Mouse (Mus musculus) layer of hippocampus, postnatal 10 days (tissue): ENCODE data around the gene Olfr672. TPM values are rescaled to one million over a fixed set of nuclear protein-coding genes. Genes with fewer than 3 reads are reported as not detected.
"Not testable (repeated sequence)": the region's sequence is repeated elsewhere in the genome, so short reads cannot be mapped to it uniquely, and the experiment has no call there.

ENCODE experiments used
- DNase-seq, 2 experiments: peaks; one replicate each; pipeline ENCODE4 v3.0.0; 2021; ENCODE audit warnings: low spot score in 2 of 2
- long read RNA-seq: library from polyadenylated mRNA; stranded (forward); transcript quantifications from one replicate; pipeline ENCODE4 v2.0.0, GENCODE M21; 2023
- total RNA-seq, 2 experiments: library from RNA; stranded (reverse); gene quantifications; 2 replicates each; pipeline ENCODE4 v1.2.3; 2021

Gene Olfr672
- total RNA-seq: not detected
- long read RNA-seq: 0 reads

DNA sequence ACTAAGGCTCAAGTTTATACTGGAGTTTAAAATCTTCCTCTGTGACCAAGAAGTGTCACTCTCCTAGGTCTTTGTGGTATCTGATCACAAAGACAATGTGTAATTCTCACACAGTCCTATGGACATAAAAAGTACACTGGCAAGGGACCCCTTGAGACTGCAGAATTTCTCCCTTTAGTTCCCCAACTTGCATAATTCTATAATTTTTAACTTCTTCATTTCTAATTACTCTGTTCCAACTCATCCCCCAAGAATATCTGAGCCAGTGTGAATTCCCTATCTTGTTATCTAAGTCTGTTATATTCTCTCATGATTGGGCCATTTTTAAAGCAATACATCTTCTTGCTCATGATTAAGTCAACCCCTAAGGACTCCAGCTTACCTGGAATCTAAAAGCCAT, at the start of gene Olfr672:
Gene Olfr672, minus strand, starts transcription at position 101 of the 400 bp plus-strand sequence.
- DNase-seq: no peak

DNA sequence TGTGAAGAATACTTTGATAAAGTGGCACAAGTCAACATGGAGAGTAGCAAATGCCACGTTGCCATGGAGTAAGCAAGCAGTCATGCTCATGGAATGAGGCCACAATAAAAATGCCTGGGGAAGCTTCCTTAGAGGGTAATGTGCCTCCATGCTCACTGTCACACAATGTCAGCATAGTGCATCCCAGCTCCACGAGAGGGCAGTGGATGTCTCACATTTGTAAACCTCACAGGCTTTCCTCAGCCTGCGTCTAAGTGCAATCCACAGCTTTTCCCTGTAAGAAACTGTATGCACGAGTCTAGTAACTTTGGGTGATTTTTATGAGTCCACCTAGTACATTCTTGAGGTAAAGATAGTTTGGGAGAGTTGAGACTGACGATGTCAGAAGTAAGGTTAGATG, 32.0 kb upstream of the Olfr672 start:
- DNase-seq: not testable (repeated sequence)

DNA sequence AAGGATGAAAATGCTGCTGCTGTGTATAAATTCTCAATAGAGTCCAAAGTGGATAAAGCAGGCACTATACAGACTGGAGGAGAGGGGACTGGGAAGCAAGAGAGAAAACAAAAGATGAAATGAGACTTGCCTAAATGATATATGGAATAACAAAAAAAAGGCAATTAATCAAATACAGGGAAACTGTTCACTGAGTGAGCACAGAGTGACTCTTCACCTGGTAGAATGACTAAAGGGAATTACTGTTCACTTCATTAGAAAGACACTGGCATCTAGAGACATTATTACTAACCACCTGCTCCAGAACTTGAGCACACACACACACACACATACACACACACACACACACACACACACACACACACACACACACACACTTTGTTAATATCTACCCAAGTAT, 30.6 kb upstream of the Olfr672 start, which contains the start of gene Olfr676:
Gene Olfr676, plus strand, starts transcription at position 301 of the 400 bp plus-strand sequence.
- DNase-seq: no peak

DNA sequence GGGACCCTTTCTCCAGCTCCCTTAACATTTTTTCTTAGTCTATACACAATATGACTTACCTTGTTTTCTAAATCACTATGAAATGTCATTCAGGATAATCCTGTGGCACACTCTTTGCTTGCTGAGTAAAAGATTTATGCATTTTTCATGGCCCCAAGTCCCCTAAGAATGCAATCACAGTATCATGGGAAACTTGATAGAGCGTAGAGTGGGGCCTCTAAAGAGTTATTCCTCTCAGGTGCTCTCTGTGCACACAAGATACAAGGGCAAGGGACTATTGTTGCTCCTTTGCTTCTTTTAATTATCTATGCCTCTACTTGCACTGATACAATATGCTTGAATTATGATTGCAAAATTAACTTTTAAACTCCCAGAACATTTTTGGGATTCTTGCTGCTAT, 26.5 kb upstream of the Olfr672 start, which contains the start of gene Olfr675:
Gene Olfr675, minus strand, starts transcription at position 101 of the 400 bp plus-strand sequence.
- DNase-seq: no peak

DNA sequence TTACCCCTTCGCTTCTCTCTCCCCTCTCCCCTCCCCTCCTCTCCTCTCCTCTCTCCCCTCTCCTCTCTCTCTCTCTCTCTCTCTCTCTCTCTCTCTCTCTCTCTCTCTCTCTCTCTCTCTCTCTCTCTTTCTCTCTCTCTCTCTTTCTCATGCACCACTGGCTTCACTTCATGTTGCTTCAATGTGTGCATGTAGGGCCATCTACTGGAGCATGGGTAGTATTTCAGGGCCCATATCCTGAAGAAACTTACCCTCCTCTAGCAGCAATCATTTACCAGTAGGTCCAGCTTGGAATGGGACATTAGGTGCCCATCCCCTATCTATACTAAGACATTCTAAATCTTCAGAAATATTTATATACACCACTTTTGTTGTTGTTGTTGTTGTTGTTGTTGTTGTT, 20.7 kb upstream of the Olfr672 start:
- DNase-seq: no peak

DNA sequence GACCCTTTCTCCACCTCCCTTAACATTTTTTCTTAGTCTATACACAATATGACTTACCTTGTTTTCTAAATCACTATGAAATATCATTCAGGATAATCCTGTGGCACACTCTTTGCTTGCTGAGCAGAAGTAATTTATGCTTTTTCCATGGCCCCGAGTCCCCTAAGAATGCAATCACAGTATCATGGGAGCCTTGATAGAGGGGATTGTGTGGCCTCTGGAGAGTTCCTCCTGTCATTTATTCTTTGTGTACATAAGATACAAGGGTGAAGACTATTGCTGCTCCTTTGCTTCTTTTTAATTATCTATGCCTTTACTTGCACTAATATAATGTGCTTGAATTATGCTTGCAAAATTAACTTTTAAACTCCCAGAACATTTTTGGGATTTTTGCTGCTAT, 22.8 kb downstream of the Olfr672 start, which contains the start of gene Olfr671:
Gene Olfr671, minus strand, starts transcription at position 101 of the 400 bp plus-strand sequence.
- DNase-seq: no peak

DNA sequence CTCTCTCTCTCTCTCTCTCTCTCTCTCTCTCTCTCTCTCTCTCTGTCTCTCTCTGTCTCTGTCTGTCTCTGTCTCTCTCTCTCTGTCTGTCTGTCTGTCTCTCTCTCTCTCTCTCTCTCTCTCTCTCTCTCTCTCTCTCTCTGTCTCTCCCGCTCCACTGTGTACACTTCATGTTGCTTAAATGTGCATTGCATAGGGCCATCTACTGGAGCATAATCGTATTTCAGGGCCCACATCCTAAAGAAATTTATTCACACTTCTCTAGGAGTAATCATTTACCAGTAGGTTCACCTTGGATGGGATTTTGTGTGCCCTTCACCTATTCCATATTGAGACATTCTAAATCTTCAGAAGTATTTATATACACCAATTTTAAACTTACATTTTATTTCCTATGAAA, 29.3 kb downstream of the Olfr672 start:
- not testable (repeated sequence) for DNase-seq

DNA sequence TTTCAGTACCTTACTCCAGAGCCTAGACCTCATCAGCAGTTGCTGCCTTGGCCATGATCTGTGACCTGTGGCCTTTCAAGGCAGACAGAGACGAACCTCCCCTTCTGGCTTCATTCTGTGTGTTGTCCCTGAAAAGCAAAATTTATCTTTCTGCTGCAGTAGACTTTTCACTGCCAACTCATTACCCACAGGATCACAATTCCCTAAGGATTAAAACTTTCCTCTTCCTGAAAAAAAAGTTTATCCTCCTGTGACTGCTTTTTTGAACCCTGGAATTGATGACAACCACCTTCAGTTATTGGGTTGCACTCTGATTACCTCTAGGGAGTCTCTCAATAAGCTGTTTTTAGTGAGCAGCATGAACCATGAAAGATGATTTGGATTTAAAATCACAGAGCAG, 39.3 kb downstream of the Olfr672 start, which contains the start of gene Olfr670:
Gene Olfr670, minus strand, starts transcription at position 101 of the 400 bp plus-strand sequence.
- DNase-seq: no peak

DNA sequence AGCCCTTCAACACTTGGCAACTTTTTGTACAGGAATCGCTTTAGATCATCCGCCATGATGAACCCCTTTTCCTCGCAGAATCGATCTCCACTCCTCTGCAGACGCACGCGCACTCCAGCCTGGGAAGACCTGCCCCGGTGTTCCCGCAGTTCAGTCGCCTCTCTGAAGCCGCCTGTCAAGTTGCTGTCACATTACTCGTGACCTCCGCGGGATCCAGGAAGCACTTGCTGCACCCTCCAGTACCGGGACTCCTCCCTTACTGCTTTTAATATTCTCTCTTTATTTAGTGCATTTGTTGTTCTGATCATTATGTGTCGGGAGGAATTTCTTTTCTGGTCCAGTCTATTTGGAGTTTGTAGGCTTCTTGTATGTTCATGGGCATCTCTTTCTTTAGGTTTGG, 51.6 kb downstream of the Olfr672 start:
- not testable (repeated sequence) for DNase-seq

Other genes starting within 250 kb of the Olfr672 start
- not detected for gene Usp17le, start 224.6 kb downstream of the Olfr672 start, total RNA-seq
- not detected for gene Usp17lb, start 159.4 kb downstream of the Olfr672 start, total RNA-seq
- gene Usp17la, start 145.0 kb downstream of the Olfr672 start, total RNA-seq: not detected
- not detected for gene Olfr665, start 124.0 kb downstream of the Olfr672 start, total RNA-seq
- gene Olfr666, start 106.1 kb downstream of the Olfr672 start, total RNA-seq: not detected
- not detected for gene Olfr667, start 80.5 kb downstream of the Olfr672 start, total RNA-seq
- not detected for gene Olfr668, start 74.0 kb downstream of the Olfr672 start, total RNA-seq
- gene Olfr669, start 67.8 kb downstream of the Olfr672 start, total RNA-seq: not detected
- gene Olfr670, start 39.4 kb downstream of the Olfr672 start, total RNA-seq: not detected
- gene Olfr671, start 22.9 kb downstream of the Olfr672 start, total RNA-seq: not detected
- not detected for gene Olfr675, start 26.4 kb upstream of the Olfr672 start, total RNA-seq
- not detected for gene Olfr676, start 30.7 kb upstream of the Olfr672 start, total RNA-seq
- gene Olfr677, start 49.3 kb upstream of the Olfr672 start, total RNA-seq: not detected
- not detected for gene Olfr678, start 62.4 kb upstream of the Olfr672 start, total RNA-seq
- gene Olfr679, start 79.2 kb upstream of the Olfr672 start, total RNA-seq: not detected
- not detected for gene Olfr680-ps1, start 90.8 kb upstream of the Olfr672 start, total RNA-seq
- not detected for gene Olfr681, start 114.8 kb upstream of the Olfr672 start, total RNA-seq
- gene Olfr683, start 145.0 kb upstream of the Olfr672 start, total RNA-seq: not detected
- not detected for gene Olfr684, start 161.6 kb upstream of the Olfr672 start, total RNA-seq
- not detected for gene Olfr685, start 184.0 kb upstream of the Olfr672 start, total RNA-seq
- gene Olfr686, start 205.5 kb upstream of the Olfr672 start, total RNA-seq: not detected